ENCODE assay signal across 10 mouse cellular contexts in genomic region chr1:52150676-52151075, GRCm38 (mm10). TPM values are rescaled to one million over a fixed set of nuclear protein-coding genes. Genes with fewer than 3 reads are reported as not detected.
DNase-seq lines count a peak whose midpoint lies in the region; ATAC-seq lines count a peak whose summit lies in the region.
"Had no signal": no experiment of that assay in that cellular context is flagged by ENCODE, and none has a peak within 500 bp of the region (broad histone marks: within the 10 kb centered on the region; RNA-seq: fewer than 3 reads in every experiment).

No protein-coding gene starts in this region.

- no peak for DNase-seq in kidney, postnatal 25 days
- DNase-seq in MEL-GATA-1-ER (ENCODE audit: extremely low read depth, low read depth), result peak; percentile 71
- DNase-seq in adrenal gland, postnatal 36 days, result no peak
- no peak for DNase-seq in frontal cortex, postnatal 36 days (ENCODE audit: low spot score in 2 of 2)
- DNase-seq in right cerebral cortex, adult 18-20 months, result no peak

- H3K27ac ChIP-seq in kidney, embryonic 15.5 days, result no peak overlapping the region
- H3K27ac ChIP-seq in heart, embryonic 13.5 days (replicated peaks), result peak overlapping the region; percentile 80
- H3K27ac ChIP-seq: neural tube, embryonic 12.5 days had no signal

- H3K27me3 ChIP-seq in kidney, embryonic 15.5 days, result no peaks in the 10 kb centered on the region
- no peaks in the 10 kb centered on the region for H3K27me3 ChIP-seq in heart, embryonic 13.5 days (replicated peaks)
- H3K27me3 ChIP-seq: embryonic facial prominence, embryonic 15.5 days; neural tube, embryonic 12.5 days had no signal

- no peak overlapping the region for H3K4me2 ChIP-seq in kidney, embryonic 15.5 days
- no peak overlapping the region for H3K4me2 ChIP-seq in heart, embryonic 13.5 days
- H3K4me2 ChIP-seq: embryonic facial prominence, embryonic 15.5 days; neural tube, embryonic 12.5 days had no signal

- no peak overlapping the region for H3K4me3 ChIP-seq in kidney, embryonic 15.5 days (replicated peaks)
- no peak overlapping the region for H3K4me3 ChIP-seq in heart, embryonic 13.5 days
- H3K4me3 ChIP-seq: embryonic facial prominence, embryonic 15.5 days; neural tube, embryonic 12.5 days had no signal

- no peak overlapping the region for H3K9ac ChIP-seq in kidney, embryonic 15.5 days
- peak overlapping the region; percentile 52; the same call in 1 of the 2 replicates for H3K9ac ChIP-seq in heart, embryonic 13.5 days
- H3K9ac ChIP-seq: embryonic facial prominence, embryonic 15.5 days; neural tube, embryonic 12.5 days had no signal

- peak; percentile 50 for ATAC-seq in kidney, embryonic 15.5 days (replicated peaks; ENCODE audit: low FRiP score)
- ATAC-seq in heart, embryonic 13.5 days (ENCODE audit: extremely low read depth, insufficient number of reproducible peaks, low FRiP score, low TSS enrichment), result no peak
- ATAC-seq in megakaryocyte-erythroid progenitor cell, adult 5-6 weeks (replicated peaks; ENCODE audit: low FRiP score, low TSS enrichment, poor library complexity, severe bottlenecking), result peak; percentile 76

- 33% methylated on average over 11 of the region's 11 CpGs for WGBS in kidney, embryonic 15.5 days
- 20% methylated on average over 11 of the region's 11 CpGs for WGBS in heart, embryonic 13.5 days

- H3K36me3 ChIP-seq in kidney, embryonic 15.5 days, result no peaks in the 10 kb centered on the region
- peaks cover 55% of the 10 kb centered on the region for H3K36me3 ChIP-seq in heart, embryonic 13.5 days

- peaks cover 38% of the 10 kb centered on the region for H3K4me1 ChIP-seq in kidney, embryonic 15.5 days
- H3K4me1 ChIP-seq in heart, embryonic 13.5 days, result peaks cover 46% of the 10 kb centered on the region

- no peaks in the 10 kb centered on the region for H3K9me3 ChIP-seq in kidney, embryonic 15.5 days (replicated peaks)
- no peaks in the 10 kb centered on the region for H3K9me3 ChIP-seq in heart, embryonic 13.5 days
- H3K9me3 ChIP-seq: embryonic facial prominence, embryonic 15.5 days; neural tube, embryonic 12.5 days had no signal

RNA-seq across cellular contexts. Expression of gene Stat1, which starts 31.4 kb away (rescaled TPM):
- polyA plus RNA-seq in kidney, embryonic 15.5 days (2015; fragmentation: Nextera tagmentation; extraction: Ambion mirVana), result 18.8 and 20.4 TPM in 2 replicates
- polyA plus RNA-seq in heart, embryonic 13.5 days (2015; fragmentation: Nextera tagmentation; extraction: Ambion mirVana), result 27.2 and 31.9 TPM in 2 replicates
- 28.0 and 45.6 TPM in 2 replicates for total RNA-seq in megakaryocyte-erythroid progenitor cell, adult 5-6 weeks (2014; fragmentation: Nextera tagmentation)
- total RNA-seq in megakaryocyte-erythroid progenitor cell, adult 5-6 weeks (2017), result 47.4 and 67.7 TPM in 2 replicates
- total RNA-seq in adrenal gland, postnatal 36 days (2021), result 100 to 1,000 TPM in 1 of 2 experiments, 10 to 100 TPM in 1; 88.7 to 112 TPM
